Mouse (Mus musculus) kidney, adult 2 months (tissue): ENCODE data around the gene Tesk2.

Experiments used
- CTCF ChIP-seq: fragments of 200-500 bp; conservative IDR thresholded peaks from 2 replicates; pipeline ENCODE4 v1.5.1; 2011; ENCODE audit warnings: low read depth, mild to moderate bottlenecking, control low read depth, low read length, moderate library complexity, mixed read lengths; ENCODE audit not compliant: insufficient read depth, insufficient read length
- POLR2A ChIP-seq: fragments of 200-500 bp; IDR thresholded peaks from one replicate; pipeline ENCODE4 v1.6.1; 2011; ENCODE audit warnings: low read depth, low read length, control low read depth

GRCm38 (mm10) chr4:116764001-116764400, 43.3 kb downstream of the Tesk2 start:
- TF ChIP-seq CTCF (no peak), POLR2A (no peak)
